Mouse (Mus musculus) midbrain, embryonic 15.5 days (tissue): ENCODE measurements around the gene Slc16a11. TPM values are rescaled to one million over a fixed set of nuclear protein-coding genes. Genes with fewer than 3 reads are reported as not detected.

Experiments
- ATAC-seq: fragments of 200-750 bp; cut with Nextera tagmentation; replicated peaks from 2 replicates; pipeline ENCODE4 v1.8.0; 2017; ENCODE audit warnings: moderate TSS enrichment
- H3K27ac ChIP-seq: fragments of 300-500 bp; sonication (generic); 2 replicates; pipeline ENCODE4 v1.5.1; 2015; ENCODE audit warnings: mild to moderate bottlenecking, inconsistent platforms
- H3K27me3 ChIP-seq: fragments of 300-500 bp; sonication (generic); replicated peaks from 2 replicates; pipeline ENCODE4 v1.6.1; 2015; ENCODE audit warnings: inconsistent platforms
- H3K36me3 ChIP-seq: fragments of 300-500 bp; sonication (generic); replicated peaks from 2 replicates; pipeline ENCODE4 v1.6.1; 2015; ENCODE audit warnings: inconsistent platforms
- H3K4me1 ChIP-seq: fragments of 300-500 bp; sonication (generic); 2 replicates; pipeline ENCODE4 v1.6.1; 2015; ENCODE audit warnings: inconsistent platforms
- H3K4me2 ChIP-seq: fragments of 300-500 bp; sonication (generic); 2 replicates; pipeline ENCODE4 v1.6.1; 2015; ENCODE audit warnings: inconsistent platforms, mild to moderate bottlenecking, moderate library complexity
- H3K4me3 ChIP-seq: fragments of 300-500 bp; sonication (generic); 2 replicates; pipeline ENCODE4 v1.5.1; 2015; ENCODE audit warnings: mild to moderate bottlenecking, inconsistent platforms
- H3K9ac ChIP-seq: fragments of 300-500 bp; sonication (generic); 2 replicates; pipeline ENCODE4 v1.6.1; 2015; ENCODE audit warnings: mild to moderate bottlenecking, inconsistent platforms
- H3K9me3 ChIP-seq: fragments of 300-500 bp; sonication (generic); 2 replicates; pipeline ENCODE4 v1.6.1; 2016; ENCODE audit warnings: inconsistent platforms
- WGBS: fragments of 180-500 bp; shearing (Covaris S2); methylation state at CpG from one replicate; pipeline ENCODE4 v1.1.7; 2015; ENCODE audit warnings: mixed read lengths; 5-methylcytosine and 5-hydroxymethylcytosine counted together
- polyA plus RNA-seq: library from polyadenylated mRNA; unstranded; fragments of >200 nt; fragmentation: Nextera tagmentation; extraction: Ambion mirVana; gene quantifications from 2 replicates; pipeline ENCODE4 v1.2.1, GENCODE M21; 2015

Slc16a11 gene
- polyA plus RNA-seq, 1 experiment from 2014 or later = 6.4 TPM

DNA sequence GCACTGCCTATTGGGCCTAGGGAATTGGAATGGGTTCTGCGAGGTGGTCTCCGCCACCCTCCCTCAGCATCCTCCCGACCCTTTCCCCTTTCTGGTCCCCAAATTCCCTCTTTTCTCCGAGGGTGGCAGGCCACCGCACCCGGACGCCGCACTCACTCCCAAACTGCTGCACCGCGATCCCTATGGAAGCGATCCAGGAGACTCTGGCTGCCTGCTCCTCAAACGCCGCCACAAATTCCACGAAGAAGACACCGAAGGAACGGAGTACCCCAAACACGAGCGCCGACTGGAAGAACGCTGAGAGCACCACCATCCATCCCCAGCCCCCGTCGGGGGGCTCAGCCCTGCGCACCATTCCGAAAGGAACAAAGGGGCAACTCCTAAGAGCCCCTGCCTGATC, 7.8 kb downstream of the Slc16a11 start:
- H3K9ac ChIP-seq = peak overlapping the region; percentile 78
- no peak for ATAC-seq
- peaks cover 36% of the 10 kb centered on the region for H3K4me1 ChIP-seq
- no peaks in the 10 kb centered on the region for H3K9me3 ChIP-seq
- 0 out of 2 replicates have a peak, but pooled peaks cover 6% of the 10 kb centered on the region for H3K36me3 ChIP-seq
- peak overlapping the region; percentile 89 for H3K27ac ChIP-seq
- H3K4me2 ChIP-seq = peak overlapping the region; percentile 88
- peaks cover 21% of the 10 kb centered on the region for H3K27me3 ChIP-seq
- peak overlapping the region; percentile 58 for H3K4me3 ChIP-seq
- WGBS = under 1% methylated on average over 24 of the region's 24 CpGs

DNA sequence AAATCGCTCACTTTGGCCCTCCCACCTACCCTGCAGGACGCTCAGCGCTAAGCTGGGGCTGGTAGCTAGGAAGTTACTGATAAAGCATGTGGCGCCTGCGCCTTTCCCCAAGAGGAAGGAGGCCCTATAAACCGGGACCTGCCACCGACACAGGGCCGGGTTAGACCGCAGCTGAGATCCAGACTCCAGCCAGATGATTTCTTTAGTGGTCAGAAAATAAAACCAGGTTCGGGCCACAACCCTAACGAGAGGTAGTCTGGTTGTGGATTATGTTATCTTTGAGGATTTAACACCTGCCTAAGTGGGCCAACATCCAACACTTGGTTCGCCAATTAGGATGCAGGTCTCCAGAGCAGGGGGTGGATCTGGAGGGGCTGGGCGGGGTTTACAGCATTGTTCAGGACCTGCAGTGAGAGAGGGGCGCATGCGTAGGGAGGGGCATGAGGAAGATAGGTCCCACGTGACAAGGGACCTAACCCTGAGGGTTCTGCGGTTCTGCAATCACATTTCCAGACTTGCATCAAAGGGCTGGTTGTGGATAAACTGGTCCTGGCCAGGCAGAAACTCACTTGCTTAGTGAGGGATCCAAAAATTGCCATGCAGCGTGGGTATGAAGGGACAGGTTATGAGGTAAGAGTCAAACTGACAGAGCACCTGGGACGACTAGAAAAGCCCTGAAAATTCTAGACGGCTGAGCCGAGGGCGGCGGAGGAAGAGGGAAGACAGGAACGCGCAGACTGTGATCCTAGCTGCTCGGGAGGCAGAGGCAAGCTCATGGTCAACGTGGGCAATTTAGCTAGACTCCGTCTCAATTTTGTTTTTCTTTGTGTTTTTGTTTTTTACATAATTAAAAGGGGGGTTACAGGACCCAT, 8.4 kb downstream of the Slc16a11 start, which contains the start of gene Slc16a13:
Gene Slc16a13 (minus strand): TSS at position 334 of the 872 bp plus-strand sequence.
- H3K27ac ChIP-seq = peak within 1 kb of the TSS; percentile 89
- H3K36me3 ChIP-seq = 0 out of 2 replicates have a peak, but pooled peaks cover 6% of the 10 kb centered on the region
- WGBS = under 1% methylated on average over 28 of the region's 28 CpGs
- H3K4me1 ChIP-seq = peaks cover 37% of the 10 kb centered on the region
- H3K27me3 ChIP-seq = peaks cover 21% of the 10 kb centered on the region
- H3K9ac ChIP-seq = peak within 1 kb of the TSS; percentile 78
- H3K4me3 ChIP-seq = peak within 1 kb of the TSS; percentile 58
- peak; percentile 96 for ATAC-seq
- no peaks in the 10 kb centered on the region for H3K9me3 ChIP-seq
- peak within 1 kb of the TSS; percentile 88 for H3K4me2 ChIP-seq

DNA sequence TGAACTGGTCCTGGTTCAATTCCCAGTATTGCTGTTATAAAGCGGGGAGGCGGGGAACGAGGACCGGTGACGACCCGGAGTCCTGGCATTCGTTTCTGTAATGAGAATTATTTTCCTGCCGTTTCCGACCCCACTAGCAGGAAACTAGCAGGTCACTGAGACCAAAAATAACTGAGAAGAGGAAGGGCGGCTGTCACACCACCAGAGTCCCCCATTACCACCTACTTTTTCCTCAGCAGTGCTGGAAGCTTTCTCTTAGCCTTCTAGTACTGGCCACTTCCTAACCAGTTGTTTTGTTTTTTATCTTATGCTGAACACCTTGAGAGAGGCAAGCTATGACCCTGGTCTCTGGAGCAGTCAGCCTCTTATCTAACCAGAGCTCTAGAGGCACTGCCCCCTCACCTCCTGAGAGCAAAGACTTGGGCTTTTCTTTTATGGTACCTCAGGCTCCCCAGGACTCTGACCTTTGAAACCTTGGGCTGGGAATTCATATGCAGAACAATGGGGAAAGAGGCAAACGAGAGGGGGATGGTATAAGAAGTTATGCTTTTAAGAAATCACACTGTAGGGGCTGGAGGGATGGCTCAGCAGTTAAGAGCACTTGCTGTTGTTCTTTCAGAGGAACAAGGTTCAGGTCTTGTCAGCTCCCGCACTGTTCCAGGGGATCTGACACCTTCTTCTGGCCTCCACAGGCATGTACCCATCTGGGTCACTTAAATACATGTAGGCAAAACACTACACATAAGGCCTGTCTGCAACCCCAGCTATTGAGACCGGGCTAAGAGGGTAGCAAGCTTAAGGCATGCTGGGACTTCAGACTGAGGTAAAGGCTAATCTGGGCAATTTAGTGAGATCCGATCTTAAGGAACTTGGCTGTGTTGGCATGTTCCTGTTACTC, 9.3 kb downstream of the Slc16a11 start:
- Histone ChIP-seq H3K27ac (peak overlapping the region; percentile 89), H3K9me3 (no peaks in the 10 kb centered on the region), H3K4me2 (peak overlapping the region; percentile 88), H3K9ac (peak overlapping the region; percentile 57), H3K36me3 (0 out of 2 replicates have a peak, but pooled peaks cover 6% of the 10 kb centered on the region), H3K27me3 (peaks cover 21% of the 10 kb centered on the region), H3K4me1 (peaks cover 46% of the 10 kb centered on the region), H3K4me3 (peak overlapping the region; percentile 58)
- 10% methylated on average over 14 of the region's 14 CpGs for WGBS
- no peak for ATAC-seq

DNA sequence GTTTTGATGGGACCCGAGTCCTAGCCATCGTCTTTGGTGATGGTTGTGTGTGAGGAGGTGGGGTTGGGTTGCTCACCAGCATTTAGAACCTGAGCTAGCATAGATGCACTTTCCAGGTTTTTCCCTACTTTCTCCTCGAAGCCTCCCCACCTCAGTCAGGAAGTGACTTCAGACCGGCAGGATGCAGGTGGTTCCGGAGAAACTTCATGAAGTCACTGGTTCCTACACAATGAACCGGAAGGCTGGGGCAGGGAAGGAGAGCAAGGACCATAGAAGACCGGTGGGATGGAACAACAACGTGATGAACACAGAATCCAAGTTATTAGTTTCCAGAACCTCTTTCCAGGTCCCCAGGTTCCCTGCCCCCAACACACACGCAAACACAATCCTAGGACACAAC, 11.2 kb downstream of the Slc16a11 start:
- no peak overlapping the region for H3K9ac ChIP-seq
- H3K4me3 ChIP-seq = no peak overlapping the region
- no peaks in the 10 kb centered on the region for H3K36me3 ChIP-seq
- H3K27ac ChIP-seq = no peak overlapping the region
- H3K4me2 ChIP-seq = no peak overlapping the region
- H3K4me1 ChIP-seq = peaks cover 51% of the 10 kb centered on the region
- peaks cover 35% of the 10 kb centered on the region for H3K27me3 ChIP-seq
- H3K9me3 ChIP-seq = no peaks in the 10 kb centered on the region
- 92% methylated on average over 9 of the region's 9 CpGs for WGBS
- ATAC-seq = no peak

DNA sequence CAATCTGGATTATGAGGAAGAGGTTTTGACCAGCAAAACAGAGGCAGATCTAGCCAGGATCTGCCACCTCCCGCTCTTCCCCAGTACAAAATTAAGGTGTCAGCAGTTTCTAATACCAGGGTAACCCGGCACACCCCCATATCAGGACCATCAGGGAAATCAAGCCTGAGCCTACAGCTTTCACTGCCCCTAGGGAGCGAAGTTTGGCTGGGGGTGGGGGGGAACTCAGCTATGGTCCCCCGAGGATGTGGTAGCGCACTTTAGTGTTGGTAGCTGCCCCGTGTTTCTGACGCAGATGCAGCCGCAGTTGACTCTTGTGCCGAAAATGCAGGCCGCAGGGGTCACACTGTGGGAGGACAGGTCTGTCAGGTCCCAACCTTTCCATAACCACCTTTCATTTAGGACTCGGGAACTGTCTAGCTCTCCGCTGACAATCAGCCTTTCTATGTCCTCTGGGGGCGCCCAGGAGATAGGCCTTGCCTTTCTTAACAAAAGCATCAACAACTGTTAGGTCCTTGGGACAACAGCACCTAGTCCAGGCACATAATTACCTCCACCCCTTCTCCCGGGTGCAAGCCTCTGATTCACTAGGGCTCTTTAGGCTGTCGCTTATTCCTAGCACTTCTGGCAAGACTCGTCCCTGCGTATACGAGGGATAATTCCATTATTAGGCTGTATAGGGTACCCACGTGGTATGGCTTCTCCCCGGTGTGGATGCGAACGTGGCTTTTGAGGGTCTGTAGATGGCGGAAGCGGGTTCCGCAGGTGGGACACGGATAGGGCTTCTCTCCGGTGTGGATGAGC, 13.4 kb downstream of the Slc16a11 start:
- Histone ChIP-seq H3K27me3 (peaks cover 54% of the 10 kb centered on the region), H3K4me3 (peak overlapping the region; percentile 26), H3K9me3 (no peaks in the 10 kb centered on the region), H3K27ac (no peak overlapping the region), H3K36me3 (no peaks in the 10 kb centered on the region), H3K4me1 (peaks cover 47% of the 10 kb centered on the region), H3K4me2 (peak overlapping the region; percentile 49), H3K9ac (peak overlapping the region; percentile 23; the same call in 1 of the 2 replicates)
- ATAC-seq = no peak
- WGBS = 20% methylated on average over 27 of the region's 27 CpGs

DNA sequence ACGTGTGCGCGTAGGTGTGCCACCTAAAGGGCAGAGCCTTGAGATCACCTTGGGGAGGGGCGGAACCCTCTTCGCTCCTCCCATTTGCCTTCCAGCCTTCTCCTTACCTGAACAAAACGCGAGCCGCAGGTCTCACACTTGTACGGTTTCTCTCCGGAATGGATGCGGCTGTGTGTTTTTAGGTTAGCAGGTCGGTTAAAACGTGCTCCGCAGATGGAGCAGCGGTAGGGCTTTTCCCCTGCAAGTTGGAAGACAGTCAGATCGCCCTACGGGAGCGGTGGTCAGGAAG, 14.0 kb downstream of the Slc16a11 start:
- Histone ChIP-seq H3K27me3 (peaks cover 55% of the 10 kb centered on the region), H3K4me2 (peak overlapping the region; percentile 49), H3K36me3 (no peaks in the 10 kb centered on the region), H3K9me3 (no peaks in the 10 kb centered on the region), H3K27ac (no peak overlapping the region), H3K4me3 (peak overlapping the region; percentile 26), H3K9ac (peak overlapping the region; percentile 23; the same call in 1 of the 2 replicates), H3K4me1 (peaks cover 46% of the 10 kb centered on the region)
- no peak for ATAC-seq
- 7% methylated on average over 18 of the region's 18 CpGs for WGBS

DNA sequence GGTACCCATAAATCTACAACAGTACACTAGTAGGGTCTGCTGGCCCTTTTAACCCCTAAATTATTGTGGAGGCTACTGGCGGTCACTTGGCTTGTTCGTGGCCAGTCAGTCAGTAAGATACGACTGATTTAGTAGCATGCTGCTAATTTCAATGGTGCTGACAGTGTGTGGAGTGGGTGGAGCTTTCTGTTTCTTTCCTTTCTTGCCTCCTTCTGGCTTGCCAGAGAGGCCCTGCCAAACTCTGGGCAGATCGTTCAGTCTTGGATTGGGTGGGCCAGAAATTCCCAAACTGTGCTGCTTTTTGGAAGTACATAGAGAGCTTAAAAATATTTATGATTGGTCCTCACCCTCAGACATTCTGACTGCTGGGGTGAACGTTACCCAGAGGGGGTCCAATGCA, 14.6 kb downstream of the Slc16a11 start:
- Histone ChIP-seq H3K27ac (no peak overlapping the region), H3K4me3 (no peak overlapping the region), H3K4me1 (peaks cover 40% of the 10 kb centered on the region), H3K36me3 (no peaks in the 10 kb centered on the region), H3K27me3 (peaks cover 55% of the 10 kb centered on the region), H3K9me3 (no peaks in the 10 kb centered on the region), H3K4me2 (peak overlapping the region; percentile 49), H3K9ac (peak overlapping the region; percentile 23; the same call in 1 of the 2 replicates)
- 34% methylated on average over 5 of the region's 5 CpGs for WGBS
- ATAC-seq = no peak

DNA sequence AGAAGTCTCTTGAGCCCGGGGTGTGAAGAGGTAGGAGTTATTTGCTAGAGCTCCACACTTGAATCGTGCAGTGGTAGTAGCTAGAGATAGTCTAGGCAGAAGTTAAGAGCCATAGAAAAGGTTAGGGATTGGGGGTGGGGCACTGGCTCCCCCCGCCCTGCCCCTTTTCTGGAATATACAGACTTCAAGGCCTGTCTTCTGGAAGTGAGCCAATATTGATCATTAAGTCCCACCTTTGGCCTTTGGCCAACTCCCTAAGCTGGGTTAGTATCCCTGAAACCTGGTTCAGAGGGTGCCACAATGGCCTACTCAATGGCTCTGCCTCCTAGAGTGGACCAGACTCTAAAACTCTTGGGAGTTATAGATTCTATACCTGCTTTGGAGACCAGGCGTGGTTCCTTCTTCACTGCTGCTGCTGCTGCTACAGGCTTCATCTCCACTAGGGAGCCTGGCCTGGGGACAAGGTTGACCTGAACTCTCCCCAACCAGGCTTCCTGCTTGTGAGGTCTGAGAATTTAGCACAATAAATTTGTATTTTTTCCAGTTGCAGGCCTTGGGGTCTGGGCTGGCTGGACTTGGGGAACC, 15.2 kb downstream of the Slc16a11 start:
- Histone ChIP-seq H3K4me2 (peak overlapping the region; percentile 52; the same call in 1 of the 2 replicates), H3K9me3 (no peaks in the 10 kb centered on the region), H3K27me3 (peaks cover 55% of the 10 kb centered on the region), H3K4me1 (peaks cover 37% of the 10 kb centered on the region), H3K27ac (no peak overlapping the region), H3K9ac (no peak overlapping the region), H3K36me3 (no peaks in the 10 kb centered on the region), H3K4me3 (no peak overlapping the region)
- 88% methylated on average over 4 of the region's 4 CpGs for WGBS
- no peak for ATAC-seq

DNA sequence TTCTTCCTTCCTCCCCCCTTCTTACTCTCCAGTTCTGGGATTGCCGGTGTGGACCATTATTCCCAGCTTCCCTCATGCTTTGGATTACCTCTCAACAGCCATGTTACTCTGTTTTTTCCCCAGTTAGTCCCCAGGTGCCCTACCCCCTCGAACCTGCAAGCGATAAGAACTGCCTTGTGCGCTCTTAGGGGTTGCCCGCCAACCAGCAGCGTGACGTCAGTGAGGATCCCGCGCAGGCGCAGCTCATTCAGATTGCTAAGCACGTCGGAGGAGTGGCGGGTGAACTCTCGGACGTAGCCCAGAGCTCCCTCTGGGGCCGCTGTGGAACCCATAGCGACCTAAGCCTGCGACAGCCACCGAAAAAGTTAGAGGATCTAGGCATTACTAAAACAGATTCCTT, 16.3 kb downstream of the Slc16a11 start:
- Histone ChIP-seq H3K27ac (no peak overlapping the region), H3K4me2 (peak overlapping the region; percentile 52), H3K27me3 (peaks cover 55% of the 10 kb centered on the region), H3K9ac (no peak overlapping the region; the same call in 1 of the 2 replicates), H3K9me3 (no peaks in the 10 kb centered on the region), H3K4me1 (peaks cover 40% of the 10 kb centered on the region), H3K36me3 (no peaks in the 10 kb centered on the region), H3K4me3 (peak overlapping the region; percentile 31)
- 2% methylated on average over 19 of the region's 19 CpGs for WGBS
- ATAC-seq = peak; percentile 24; the same call in 1 of the 2 replicates

DNA sequence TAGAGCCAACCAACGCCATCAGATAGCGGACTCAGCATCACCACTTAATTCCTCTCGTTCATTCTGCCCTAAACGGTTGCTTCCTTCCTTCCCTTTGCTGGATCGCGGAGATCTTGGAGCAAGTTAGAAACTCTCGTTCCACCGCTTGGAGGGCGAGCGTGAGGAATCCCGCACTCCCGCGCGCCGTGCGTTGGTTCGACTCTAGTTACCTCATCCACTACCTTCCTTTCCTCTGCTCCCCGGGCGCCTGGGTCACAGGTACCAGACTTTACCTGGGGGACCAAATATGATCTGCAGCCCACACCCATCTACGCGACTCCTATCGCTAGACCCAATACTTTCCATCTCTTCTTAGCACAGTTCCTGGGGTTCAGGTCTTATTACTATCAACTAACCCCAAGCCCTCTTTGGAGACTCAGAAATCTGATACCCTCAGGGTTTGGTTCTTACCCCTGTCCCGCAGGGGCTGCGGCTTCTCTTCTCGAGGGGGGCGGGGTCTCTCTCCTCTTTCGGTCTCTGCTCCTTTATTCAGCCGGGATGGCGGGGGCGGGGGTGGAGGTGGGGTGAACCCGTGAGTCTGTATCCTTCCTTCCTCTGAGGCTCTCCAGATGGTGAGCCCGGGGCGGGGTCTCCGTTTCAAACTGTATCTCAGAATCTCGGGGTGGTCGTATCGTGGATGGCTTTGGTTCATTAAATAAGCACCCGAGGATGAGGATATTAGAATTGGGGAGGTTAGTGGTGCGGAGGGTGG, 16.9 kb downstream of the Slc16a11 start, which contains the start of gene Bcl6b:
Gene Bcl6b (minus strand): TSS at position 539 of the 751 bp plus-strand sequence.
- peaks cover 55% of the 10 kb centered on the region for H3K27me3 ChIP-seq
- peak within 1 kb of the TSS; percentile 31 for H3K4me3 ChIP-seq
- WGBS = 3% methylated on average over 39 of the region's 39 CpGs
- no peak within 1 kb of the TSS for H3K27ac ChIP-seq
- H3K4me1 ChIP-seq = peaks cover 40% of the 10 kb centered on the region
- peak within 1 kb of the TSS; percentile 52 for H3K4me2 ChIP-seq
- no peaks in the 10 kb centered on the region for H3K9me3 ChIP-seq
- H3K36me3 ChIP-seq = 0 out of 2 replicates have a peak, but pooled peaks cover under 1% of the 10 kb centered on the region
- no peak for ATAC-seq
- no peak within 1 kb of the TSS; the same call in 1 of the 2 replicates for H3K9ac ChIP-seq
